Mouse (Mus musculus): ENCODE measurements around the gene Sun3. TPM values are rescaled to one million over a fixed set of nuclear protein-coding genes. Genes with fewer than 3 reads are reported as not detected.

Sun3 gene
- polyA plus RNA-seq, 1 experiment from 2014 or later = not detected

- peak; percentile 65 for ATAC-seq
- peak overlapping the region; percentile 89 for H3K27ac ChIP-seq (ENCODE audit: low read depth)
- peak; percentile 47 for DNase-seq
- no peaks in the 10 kb centered on the region for H3K9me3 ChIP-seq (ENCODE audit: low read length)
- 0 out of 2 replicates have a peak, but pooled peaks cover 8% of the 10 kb centered on the region for H3K4me1 ChIP-seq (ENCODE audit: insufficient read depth)
- 0% methylated on average over 7 of the region's 7 CpGs for WGBS (ENCODE audit: insufficient replicate concordance)
- peaks cover 15% of the 10 kb centered on the region for H3K36me3 ChIP-seq (replicated peaks; ENCODE audit: insufficient read depth, low read length)
- peak overlapping the region; percentile 83 for H3K9ac ChIP-seq (replicated peaks)
- H3K4me2 ChIP-seq (ENCODE audit: low read depth, low read length) = peak overlapping the region; percentile 75
- no peak for TF ChIP-seq CTCF (IDR thresholded peaks at IDR 0.05; ENCODE audit: low read depth)
- no peak for TF ChIP-seq EP300 (IDR thresholded peaks at IDR 0.05; ENCODE audit: low read depth)
- H3K4me3 ChIP-seq (ENCODE audit: low read depth, low read length) = peak overlapping the region; percentile 87
- H3K27me3 ChIP-seq (ENCODE audit: insufficient read depth, low read length) = no peaks in the 10 kb centered on the region
Observed at GRCm38 (mm10) chr11:9010416-9010815, 38.4 kb downstream of the Sun3 start.

GRCm38 (mm10) chr11:9008761-9009160 lies 40.0 kb downstream of the Sun3 start:
- H3K9ac ChIP-seq (replicated peaks) = no peak overlapping the region
- no peaks in the 10 kb centered on the region for H3K9me3 ChIP-seq (ENCODE audit: low read length)
- ATAC-seq = no peak
- no peak overlapping the region for H3K4me2 ChIP-seq (ENCODE audit: low read depth, low read length)
- 85% methylated on average over 5 of the region's 5 CpGs for WGBS (ENCODE audit: insufficient replicate concordance)
- H3K4me3 ChIP-seq (ENCODE audit: low read depth, low read length) = no peak overlapping the region
- 0 out of 2 replicates have a peak, but pooled peaks cover 8% of the 10 kb centered on the region for H3K4me1 ChIP-seq (ENCODE audit: insufficient read depth)
- no peak for TF ChIP-seq EP300 (IDR thresholded peaks at IDR 0.05; ENCODE audit: low read depth)
- no peak overlapping the region for H3K27ac ChIP-seq (ENCODE audit: low read depth)
- no peaks in the 10 kb centered on the region for H3K27me3 ChIP-seq (ENCODE audit: insufficient read depth, low read length)
- H3K36me3 ChIP-seq (replicated peaks; ENCODE audit: insufficient read depth, low read length) = peaks cover 28% of the 10 kb centered on the region
- DNase-seq = no peak

GRCm38 (mm10) chr11:8988084-8988483 lies 60.7 kb downstream of the Sun3 start:
- TF ChIP-seq EP300 (IDR thresholded peaks at IDR 0.05; ENCODE audit: low read depth) (no peak), CTCF (IDR thresholded peaks at IDR 0.05; ENCODE audit: low read depth) (0 out of 2 replicates have a peak, but pooled peaks have one; percentile 11)
- H3K9ac ChIP-seq (replicated peaks) = no peak overlapping the region
- no peak overlapping the region for H3K4me2 ChIP-seq (ENCODE audit: low read depth, low read length)
- DNase-seq (no peak), ATAC-seq (no peak)
- H3K27ac ChIP-seq (ENCODE audit: low read depth) = no peak overlapping the region
- no peaks in the 10 kb centered on the region for H3K9me3 ChIP-seq (ENCODE audit: low read length)
- H3K27me3 ChIP-seq (ENCODE audit: insufficient read depth, low read length) = no peaks in the 10 kb centered on the region
- H3K4me1 ChIP-seq (ENCODE audit: insufficient read depth) = no peaks in the 10 kb centered on the region
- WGBS (ENCODE audit: insufficient replicate concordance) = 70% methylated on average over 4 of the region's 4 CpGs
- peaks cover 16% of the 10 kb centered on the region for H3K36me3 ChIP-seq (replicated peaks; ENCODE audit: insufficient read depth, low read length)
- no peak overlapping the region for H3K4me3 ChIP-seq (ENCODE audit: low read depth, low read length)

- Histone ChIP-seq H3K9me3 (ENCODE audit: low read length) (no peaks in the 10 kb centered on the region), H3K4me1 (ENCODE audit: insufficient read depth) (no peaks in the 10 kb centered on the region), H3K36me3 (replicated peaks; ENCODE audit: insufficient read depth, low read length) (0 out of 2 replicates have a peak, but pooled peaks cover 2% of the 10 kb centered on the region), H3K4me3 (ENCODE audit: low read depth, low read length) (no peak overlapping the region), H3K27me3 (ENCODE audit: insufficient read depth, low read length) (no peaks in the 10 kb centered on the region), H3K9ac (replicated peaks) (no peak overlapping the region), H3K27ac (ENCODE audit: low read depth) (no peak overlapping the region), H3K4me2 (ENCODE audit: low read depth, low read length) (no peak overlapping the region)
- no peak for DNase-seq
- TF ChIP-seq EP300 (IDR thresholded peaks at IDR 0.05; ENCODE audit: low read depth) = no peak
- TF ChIP-seq CTCF (IDR thresholded peaks at IDR 0.05; ENCODE audit: low read depth) = no peak
- no peak for ATAC-seq
Observed at GRCm38 (mm10) chr11:8986058-8986457, 62.7 kb downstream of the Sun3 start.

- Histone ChIP-seq H3K27ac (ENCODE audit: low read depth) (no peak overlapping the region), H3K4me1 (ENCODE audit: insufficient read depth) (no peaks in the 10 kb centered on the region), H3K36me3 (replicated peaks; ENCODE audit: insufficient read depth, low read length) (no peaks in the 10 kb centered on the region), H3K9me3 (ENCODE audit: low read length) (no peaks in the 10 kb centered on the region), H3K9ac (replicated peaks) (no peak overlapping the region), H3K27me3 (ENCODE audit: insufficient read depth, low read length) (no peaks in the 10 kb centered on the region), H3K4me3 (ENCODE audit: low read depth, low read length) (no peak overlapping the region), H3K4me2 (ENCODE audit: low read depth, low read length) (no peak overlapping the region)
- WGBS (ENCODE audit: insufficient replicate concordance) = 28% methylated on average over 6 of the region's 6 CpGs
- ATAC-seq (0 out of 2 replicates have a peak, but pooled peaks have one; percentile 27), DNase-seq (peak; percentile 83)
- no peak for TF ChIP-seq EP300 (IDR thresholded peaks at IDR 0.05; ENCODE audit: low read depth)
- peak; percentile 85 for TF ChIP-seq CTCF (IDR thresholded peaks at IDR 0.05; ENCODE audit: low read depth)
Observed at GRCm38 (mm10) chr11:8983237-8983861, 65.4 kb downstream of the Sun3 start.

- Histone ChIP-seq H3K9me3 (ENCODE audit: low read length) (no peaks in the 10 kb centered on the region), H3K27ac (ENCODE audit: low read depth) (no peak overlapping the region), H3K36me3 (replicated peaks; ENCODE audit: insufficient read depth, low read length) (no peaks in the 10 kb centered on the region), H3K4me2 (ENCODE audit: low read depth, low read length) (no peak overlapping the region), H3K27me3 (ENCODE audit: insufficient read depth, low read length) (no peaks in the 10 kb centered on the region), H3K9ac (replicated peaks) (no peak overlapping the region), H3K4me3 (ENCODE audit: low read depth, low read length) (no peak overlapping the region), H3K4me1 (ENCODE audit: insufficient read depth) (no peaks in the 10 kb centered on the region)
- WGBS (ENCODE audit: insufficient replicate concordance) = 53% methylated on average over 4 of the region's 4 CpGs
- TF ChIP-seq EP300 (IDR thresholded peaks at IDR 0.05; ENCODE audit: low read depth) (no peak), CTCF (IDR thresholded peaks at IDR 0.05; ENCODE audit: low read depth) (no peak)
- ATAC-seq (no peak), DNase-seq (no peak)
Observed at GRCm38 (mm10) chr11:8978154-8978553, 70.6 kb downstream of the Sun3 start.

Measured in liver, postnatal 0 days (tissue).